Mouse (Mus musculus) bone marrow macrophage, adult 2 months (primary cell): ENCODE results near the gene Gadd45a.

ENCODE experiments used
- CTCF ChIP-seq: IDR thresholded peaks from 2 replicates; pipeline ENCODE4 v1.5.1; 2012; ENCODE audit warnings: low read depth, mild to moderate bottlenecking, low read length, moderate library complexity
- POLR2A ChIP-seq: IDR thresholded peaks from 2 replicates; pipeline ENCODE4 v1.6.1; 2012; ENCODE audit warnings: mild to moderate bottlenecking, low read depth, low read length, borderline replicate concordance

GRCm38 (mm10) chr6:67030416-67030815, 6.8 kb downstream of the Gadd45a start:
- TF ChIP-seq CTCF (no peak), POLR2A (no peak)
